Mouse (Mus musculus) CD4-positive naive resting alpha-beta T cell, adult 76 days (primary cell): Measurements from ENCODE around the gene Col27a1. TPM values are rescaled to one million over a fixed set of nuclear protein-coding genes. Genes with fewer than 3 reads are reported as not detected.

ENCODE experiments used
- total RNA-seq: library from RNA; stranded (reverse); gene quantifications from one replicate; pipeline ENCODE4 v1.2.4, GENCODE M21; 2023

The Col27a1 gene
- 0.91 TPM for total RNA-seq

DNA sequence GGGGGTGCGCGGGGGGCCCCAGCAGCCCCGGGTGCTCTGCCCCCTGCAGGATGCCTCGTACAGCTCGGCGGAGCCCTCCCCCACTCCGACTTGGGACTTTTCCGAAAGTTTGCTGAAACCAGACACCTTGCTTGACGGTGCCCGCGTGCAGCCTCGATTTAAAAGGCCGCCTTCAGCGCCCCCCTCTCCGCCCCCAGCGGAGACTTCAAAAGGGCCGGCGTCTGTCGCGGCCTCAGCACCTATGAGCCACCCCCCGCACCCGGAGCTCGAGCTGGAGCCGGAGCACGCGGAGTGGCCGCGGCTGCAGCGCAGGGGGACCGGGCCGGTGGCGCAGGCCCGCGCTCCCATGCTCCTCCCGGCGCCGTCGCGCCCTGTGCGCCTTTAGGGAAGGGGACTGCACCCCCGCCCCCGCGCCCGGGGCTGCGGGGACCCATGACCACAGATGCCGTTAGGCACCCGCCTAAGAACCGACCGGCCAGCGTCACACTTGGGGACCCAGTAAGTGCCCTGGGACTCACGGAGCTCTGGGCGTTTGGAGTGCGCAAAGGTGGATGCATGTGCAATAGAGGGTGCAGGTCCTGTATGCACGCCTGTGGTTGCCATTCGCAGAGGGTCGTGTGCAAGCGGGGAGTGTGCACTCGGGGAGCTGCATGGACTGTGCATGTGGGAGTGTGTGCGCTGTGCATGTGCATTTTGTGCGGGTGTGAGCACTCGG, at the start of gene Col27a1:
Gene Col27a1, plus strand, starts transcription at position 98 of the 715 bp plus-strand sequence.

GRCm38 (mm10) chr4:63171969-63172685, 41.7 kb upstream of the Col27a1 start, which contains the start of gene Kif12:
Gene Kif12 (minus strand): TSS chr4:63172131.

DNA sequence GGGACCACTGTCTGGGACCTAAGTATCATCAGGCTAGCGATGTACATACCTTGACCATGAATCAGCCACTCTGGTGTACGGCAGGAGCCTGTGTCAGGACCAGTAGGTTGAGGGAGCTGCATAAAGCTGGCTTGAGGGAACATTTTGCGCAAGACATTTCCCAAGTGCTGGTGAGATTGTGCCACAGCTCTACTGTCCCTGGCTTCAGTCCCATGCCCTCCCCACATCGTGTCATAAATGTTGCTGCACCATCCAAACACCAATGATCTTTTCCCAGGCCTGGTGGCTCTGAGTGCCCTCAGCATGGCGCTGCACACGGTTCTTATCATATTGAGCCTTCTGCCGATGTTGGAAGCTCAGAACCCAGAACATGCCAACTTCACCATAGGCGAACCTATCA, 130.5 kb downstream of the Col27a1 start, which contains the start of gene Orm1:
Gene Orm1, plus strand, starts transcription at position 266 of the 400 bp plus-strand sequence.

DNA sequence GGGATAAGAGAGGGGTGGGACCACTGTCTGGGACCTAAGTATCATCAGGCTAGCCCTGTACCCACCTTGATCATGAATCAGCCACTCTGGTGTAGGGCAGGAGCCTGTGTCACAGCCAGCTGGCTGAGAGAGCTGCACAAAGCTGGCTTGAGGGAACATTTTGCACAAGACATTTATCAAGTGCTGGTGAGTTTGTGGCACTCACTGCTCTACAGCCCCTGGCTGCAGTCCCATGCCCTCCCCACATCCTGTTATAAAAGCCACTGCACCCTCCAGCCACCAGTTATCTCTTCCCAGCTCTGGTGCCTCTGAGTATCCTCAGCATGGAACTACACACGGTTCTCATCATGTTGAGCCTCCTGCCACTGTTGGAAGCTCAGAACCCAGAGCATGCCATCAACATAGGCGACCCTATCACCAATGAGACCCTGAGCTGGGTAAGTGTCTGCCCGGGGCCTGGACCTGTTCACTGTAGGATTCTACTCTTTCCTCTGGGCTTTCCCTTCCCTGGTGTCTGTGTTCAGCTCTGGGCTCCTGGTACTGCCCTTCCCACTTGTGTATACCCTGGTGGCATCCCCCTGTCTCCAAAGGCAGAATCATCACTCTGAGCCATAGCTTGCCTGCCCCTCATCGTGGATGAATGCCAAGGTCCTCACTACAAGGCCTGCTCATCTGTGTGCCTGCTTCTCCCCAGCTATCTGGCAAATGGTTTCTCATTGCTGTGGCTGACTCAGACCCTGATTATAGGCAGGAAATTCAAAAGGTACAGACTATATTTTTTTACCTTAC, 142.3 kb downstream of the Col27a1 start, which contains the start of gene Orm3:
Gene Orm3, plus strand, starts transcription at position 286 of the 789 bp plus-strand sequence.

GRCm38 (mm10) chr4:63362150-63362549, 148.3 kb downstream of the Col27a1 start, which contains the start of gene Orm2:
Gene Orm2 (plus strand): TSS chr4:63362449.

Other genes with a start within 250 kb of the Col27a1 start
- 0.09 TPM for gene Zfp618, start 248.4 kb upstream of the Col27a1 start, total RNA-seq
- not detected for gene Ambp, start 59.2 kb upstream of the Col27a1 start, total RNA-seq
- gene Kif12, start 41.9 kb upstream of the Col27a1 start, total RNA-seq, result not detected
- not detected for gene Orm1, start 130.6 kb downstream of the Col27a1 start, total RNA-seq
- gene Orm3, start 142.2 kb downstream of the Col27a1 start, total RNA-seq, result not detected
- gene Orm2, start 148.4 kb downstream of the Col27a1 start, total RNA-seq, result not detected
- 278 TPM for gene Akna, start 189.3 kb downstream of the Col27a1 start, total RNA-seq